In genomic region chr12:75362456-75362855, GRCm38 (mm10) we compare ENCODE assay signal across 26 mouse cellular contexts. TPM values are rescaled to one million over a fixed set of nuclear protein-coding genes. Genes with fewer than 3 reads are reported as not detected.
A peak's percentile ranks its signal among the peaks of the same experiment; 100 is the strongest.
DNase-seq lines count a peak whose midpoint lies in the region; ATAC-seq lines count a peak whose summit lies in the region.
"Had no signal": no experiment of that assay in that cellular context is flagged by ENCODE, and none has a peak within 500 bp of the region (broad histone marks: within the 10 kb centered on the region; RNA-seq: fewer than 3 reads in every experiment).

No protein-coding gene starts in this region.

- H3K4me2 ChIP-seq in heart, embryonic 11.5 days = no peak overlapping the region
- H3K4me2 ChIP-seq in midbrain, embryonic 11.5 days = no peak overlapping the region
- H3K4me2 ChIP-seq in midbrain, embryonic 13.5 days (replicated peaks) = no peak overlapping the region
- H3K4me2 ChIP-seq: embryonic facial prominence, embryonic 12.5 days; forebrain, embryonic 12.5 days had no signal

- WGBS in heart, embryonic 10.5 days = 91% methylated on average over 16 of the region's 16 CpGs
- 90% methylated on average over 16 of the region's 16 CpGs for WGBS in heart, embryonic 11.5 days (ENCODE audit: insufficient replicate concordance)
- WGBS in midbrain, embryonic 11.5 days = 93% methylated on average over 16 of the region's 16 CpGs
- WGBS in midbrain, embryonic 13.5 days = 86% methylated on average over 16 of the region's 16 CpGs

- H3K36me3 ChIP-seq in heart, embryonic 10.5 days = 0 out of 2 replicates have a peak, but pooled peaks cover 3% of the 10 kb centered on the region
- no peaks in the 10 kb centered on the region for H3K36me3 ChIP-seq in heart, embryonic 11.5 days (ENCODE audit: control insufficient read depth, insufficient read depth, low read length)
- no peaks in the 10 kb centered on the region for H3K36me3 ChIP-seq in midbrain, embryonic 11.5 days (ENCODE audit: control insufficient read depth, insufficient read depth, low read length)
- H3K36me3 ChIP-seq in midbrain, embryonic 13.5 days = no peaks in the 10 kb centered on the region
- H3K36me3 ChIP-seq: embryonic facial prominence, embryonic 12.5 days; forebrain, embryonic 12.5 days had no signal

- peaks cover 10% of the 10 kb centered on the region for H3K4me1 ChIP-seq in heart, embryonic 10.5 days
- no peaks in the 10 kb centered on the region for H3K4me1 ChIP-seq in heart, embryonic 11.5 days (ENCODE audit: control insufficient read depth, insufficient read depth, low read length)
- no peaks in the 10 kb centered on the region for H3K4me1 ChIP-seq in midbrain, embryonic 11.5 days (ENCODE audit: control insufficient read depth, insufficient read depth, low read length)
- no peaks in the 10 kb centered on the region for H3K4me1 ChIP-seq in midbrain, embryonic 13.5 days (replicated peaks)
- H3K4me1 ChIP-seq: embryonic facial prominence, embryonic 12.5 days; forebrain, embryonic 12.5 days had no signal

- 0 out of 2 replicates have a peak, but pooled peaks cover 3% of the 10 kb centered on the region for H3K27me3 ChIP-seq in heart, embryonic 10.5 days (ENCODE audit: insufficient read depth, poor library complexity, severe bottlenecking)
- 0 out of 2 replicates have a peak, but pooled peaks cover 3% of the 10 kb centered on the region for H3K27me3 ChIP-seq in heart, embryonic 11.5 days (ENCODE audit: control insufficient read depth, insufficient read depth, low read length)
- H3K27me3 ChIP-seq in midbrain, embryonic 11.5 days (ENCODE audit: control insufficient read depth, insufficient read depth, low read length) = no peaks in the 10 kb centered on the region
- H3K27me3 ChIP-seq in midbrain, embryonic 13.5 days = no peaks in the 10 kb centered on the region
- H3K27me3 ChIP-seq: embryonic facial prominence, embryonic 12.5 days; forebrain, embryonic 12.5 days had no signal

- H3K9me3 ChIP-seq in heart, embryonic 10.5 days = no peaks in the 10 kb centered on the region
- H3K9me3 ChIP-seq in heart, embryonic 11.5 days (replicated peaks; ENCODE audit: control insufficient read depth, low read length) = no peaks in the 10 kb centered on the region
- H3K9me3 ChIP-seq in midbrain, embryonic 11.5 days (ENCODE audit: control insufficient read depth, low read length) = no peaks in the 10 kb centered on the region
- no peaks in the 10 kb centered on the region for H3K9me3 ChIP-seq in midbrain, embryonic 13.5 days
- H3K9me3 ChIP-seq: embryonic facial prominence, embryonic 12.5 days; forebrain, embryonic 12.5 days had no signal

- DNase-seq in heart, embryonic 10.5 days (ENCODE audit: low spot score) = peak; percentile 25
- peak; percentile 78 for DNase-seq in midbrain, embryonic 11.5 days (ENCODE audit: low spot score, missing footprints)
- peak; percentile 38 for DNase-seq in retina, postnatal 1 day
- DNase-seq in retina, embryonic 14.5 days (ENCODE audit: low spot score) = no peak
- peak; percentile 31 for DNase-seq in testis, postnatal 10 days (ENCODE audit: low spot score)
- DNase-seq: adrenal gland, postnatal 14 days; cerebellum, adult 11-12 months; cerebellum, adult 9-10 months; cerebellum, postnatal 25 days; gastrocnemius, postnatal 10 days; heart, postnatal 10 days; heart, postnatal 4 days had no signal

- ATAC-seq in heart, embryonic 11.5 days (replicated peaks; ENCODE audit: insufficient number of reproducible peaks, low FRiP score, low TSS enrichment) = no peak
- no peak for ATAC-seq in midbrain, embryonic 11.5 days (ENCODE audit: low FRiP score)
- ATAC-seq in midbrain, embryonic 13.5 days = no peak
- no peak for ATAC-seq in erythroblast, adult 5-6 weeks (replicated peaks; ENCODE audit: low FRiP score, poor library complexity, severe bottlenecking)
- ATAC-seq: forebrain, embryonic 16.5 days had no signal

- H3K27ac ChIP-seq in heart, embryonic 10.5 days = no peak overlapping the region
- H3K27ac ChIP-seq in heart, embryonic 11.5 days (ENCODE audit: low read depth, low read length) = no peak overlapping the region
- no peak overlapping the region for H3K27ac ChIP-seq in midbrain, embryonic 11.5 days (ENCODE audit: low read depth, low read length)
- H3K27ac ChIP-seq in midbrain, embryonic 13.5 days = no peak overlapping the region
- H3K27ac ChIP-seq: embryonic facial prominence, embryonic 12.5 days; forebrain, embryonic 12.5 days; heart, adult 2 months had no signal

- H3K4me3 ChIP-seq in heart, embryonic 10.5 days = no peak overlapping the region
- no peak overlapping the region for H3K4me3 ChIP-seq in heart, embryonic 11.5 days (ENCODE audit: low read depth, low read length)
- H3K4me3 ChIP-seq in midbrain, embryonic 11.5 days (ENCODE audit: low read depth, low read length) = no peak overlapping the region
- H3K4me3 ChIP-seq in midbrain, embryonic 13.5 days (replicated peaks) = no peak overlapping the region
- H3K4me3 ChIP-seq: embryonic facial prominence, embryonic 12.5 days; forebrain, embryonic 12.5 days; heart, adult 2 months had no signal

- no peak overlapping the region for H3K9ac ChIP-seq in heart, embryonic 11.5 days (ENCODE audit: low read depth, low read length)
- H3K9ac ChIP-seq in midbrain, embryonic 11.5 days (ENCODE audit: low read length) = no peak overlapping the region
- H3K9ac ChIP-seq in midbrain, embryonic 13.5 days (replicated peaks) = no peak overlapping the region
- H3K9ac ChIP-seq: embryonic facial prominence, embryonic 12.5 days; forebrain, embryonic 12.5 days had no signal

RNA-seq across cellular contexts. Expression of gene Gphb5, which starts 54.1 kb away (rescaled TPM):
- polyA plus RNA-seq in heart, embryonic 10.5 days (2016; fragmentation: Nextera tagmentation; extraction: Ambion mirVana) = not detected in 2 replicates
- polyA plus RNA-seq in heart, embryonic 11.5 days (2014; fragmentation: Nextera tagmentation; extraction: Ambion mirVana) = not detected in 2 replicates
- polyA plus RNA-seq in midbrain, embryonic 11.5 days (2014; fragmentation: Nextera tagmentation; extraction: Ambion mirVana) = not detected in 2 replicates
- not detected in 2 replicates for polyA plus RNA-seq in midbrain, embryonic 13.5 days (2015; fragmentation: Nextera tagmentation; extraction: Ambion mirVana)
- not detected in 2 replicates for total RNA-seq in erythroblast, adult 5-6 weeks (2015; ENCODE audit: low replicate concordance)
- total RNA-seq in erythroblast, adult 5-6 weeks (2017; ENCODE audit: low replicate concordance) = not detected in 2 replicates
- total RNA-seq: adrenal gland, adult 18-20 months; adrenal gland, postnatal 14 days; gastrocnemius, postnatal 10 days; gastrocnemius, postnatal 4 days; heart, adult 2 months; heart, postnatal 10 days; heart, postnatal 4 days; MEL had no signal
- polyA plus RNA-seq: C2C12; cortical plate, adult 2 months; forebrain, embryonic 12.5 days; forebrain, embryonic 16.5 days; frontal cortex, adult 2 months; heart, adult 2 months; heart, embryonic 14.5 days had no signal

RNA-seq across cellular contexts. Expression of gene Rhoj, which starts 54.3 kb away (rescaled TPM):
- polyA plus RNA-seq in heart, embryonic 10.5 days (2016; fragmentation: Nextera tagmentation; extraction: Ambion mirVana) = 26.0 and 29.0 TPM in 2 replicates
- polyA plus RNA-seq in heart, embryonic 11.5 days (2014; fragmentation: Nextera tagmentation; extraction: Ambion mirVana) = 33.3 and 39.1 TPM in 2 replicates
- polyA plus RNA-seq in midbrain, embryonic 11.5 days (2014; fragmentation: Nextera tagmentation; extraction: Ambion mirVana) = 24.8 TPM in 2 replicates
- polyA plus RNA-seq in midbrain, embryonic 13.5 days (2015; fragmentation: Nextera tagmentation; extraction: Ambion mirVana) = 17.9 and 23.5 TPM in 2 replicates
- total RNA-seq in erythroblast, adult 5-6 weeks (2015; ENCODE audit: low replicate concordance) = 1.2 and 2.3 TPM in 2 replicates
- total RNA-seq in erythroblast, adult 5-6 weeks (2017; ENCODE audit: low replicate concordance) = 0.09 and 2.6 TPM in 2 replicates
- total RNA-seq: MEL had no signal
